Mouse (Mus musculus) small intestine, adult 2 months (tissue): ENCODE results near the gene Clba1. TPM values are rescaled to one million over a fixed set of nuclear protein-coding genes. Genes with fewer than 3 reads are reported as not detected.
A peak's percentile ranks its signal among the peaks of the same experiment; 100 is the strongest.

Experiments
- H3K27ac ChIP-seq: fragments of 200-500 bp; 2 replicates; pipeline ENCODE4 v1.5.1; 2012; ENCODE audit warnings: low read depth, low read length, control low read depth, inconsistent platforms; ENCODE audit not compliant: insufficient read depth
- H3K27me3 ChIP-seq: fragments of 200-500 bp; 2 replicates; pipeline ENCODE4 v1.6.1; 2012; ENCODE audit warnings: mild to moderate bottlenecking, moderate library complexity, low read length, inconsistent platforms; ENCODE audit not compliant: control insufficient read depth, insufficient read depth
- H3K36me3 ChIP-seq: fragments of 200-500 bp; 2 replicates; pipeline ENCODE4 v1.6.1; 2012; ENCODE audit warnings: mild to moderate bottlenecking, low read length, control low read depth, inconsistent platforms; ENCODE audit not compliant: control insufficient read depth, insufficient read depth
- H3K4me1 ChIP-seq: fragments of 200-500 bp; 2 replicates; pipeline ENCODE4 v1.6.1; 2012; ENCODE audit warnings: low read length, inconsistent platforms, mixed read lengths; ENCODE audit not compliant: control insufficient read depth, insufficient read depth, insufficient read length
- H3K4me3 ChIP-seq: fragments of 200-500 bp; 2 replicates; pipeline ENCODE4 v1.5.1; 2012; ENCODE audit warnings: low read depth, mild to moderate bottlenecking, control low read depth, inconsistent platforms, low read length, moderate library complexity
- CTCF ChIP-seq: fragments of 200-500 bp; IDR thresholded peaks from 2 replicates; pipeline ENCODE4 v1.5.1; 2012; ENCODE audit warnings: low read depth, mild to moderate bottlenecking, control low read depth, inconsistent platforms, low read length, moderate library complexity, mixed read lengths; ENCODE audit not compliant: insufficient replicate concordance, insufficient read length; ENCODE audit errors: extremely low read depth
- POLR2A ChIP-seq: fragments of 200-500 bp; IDR thresholded peaks from 2 replicates; pipeline ENCODE4 v1.6.1; 2012; ENCODE audit warnings: low read depth, mild to moderate bottlenecking, control low read depth, inconsistent platforms, low read length, moderate library complexity
- WGBS: fragments of 180-500 bp; shearing (Covaris S2); methylation state at CpG from one replicate; pipeline ENCODE4 v1.1.7; 2018; 5-methylcytosine and 5-hydroxymethylcytosine counted together
- polyA plus RNA-seq: library from polyadenylated mRNA; depleted of rRNA; stranded (reverse); fragments of >200 nt; gene quantifications from 2 replicates; pipeline ENCODE4 v1.2.3, GENCODE M21; 2012

The Clba1 gene
- polyA plus RNA-seq, 1 experiment: 1.6 TPM

GRCm38 (mm10) chr12:112772306-112772705 is 36.4 kb upstream of the Clba1 start:
- TF ChIP-seq CTCF (no peak), POLR2A (no peak)
- H3K4me3 ChIP-seq: no peak overlapping the region
- H3K36me3 ChIP-seq: no peaks in the 10 kb centered on the region
- H3K4me1 ChIP-seq: no peaks in the 10 kb centered on the region
- H3K27me3 ChIP-seq: no peaks in the 10 kb centered on the region
- WGBS: 84% methylated on average over 14 of the region's 14 CpGs
- H3K27ac ChIP-seq: no peak overlapping the region

GRCm38 (mm10) chr12:112773366-112773765 is 35.4 kb upstream of the Clba1 start:
- WGBS: 36% methylated on average over 9 of the region's 9 CpGs
- no peak for TF ChIP-seq CTCF
- no peak for TF ChIP-seq POLR2A
- H3K4me1 ChIP-seq: no peaks in the 10 kb centered on the region
- H3K4me3 ChIP-seq: no peak overlapping the region
- H3K27ac ChIP-seq: no peak overlapping the region
- H3K27me3 ChIP-seq: no peaks in the 10 kb centered on the region
- no peaks in the 10 kb centered on the region for H3K36me3 ChIP-seq

GRCm38 (mm10) chr12:112774026-112774425 is 34.7 kb upstream of the Clba1 start:
- no peaks in the 10 kb centered on the region for H3K36me3 ChIP-seq
- no peaks in the 10 kb centered on the region for H3K27me3 ChIP-seq
- TF ChIP-seq CTCF (no peak), POLR2A (no peak)
- no peak overlapping the region for H3K27ac ChIP-seq
- H3K4me3 ChIP-seq: no peak overlapping the region
- no peaks in the 10 kb centered on the region for H3K4me1 ChIP-seq
- 71% methylated on average over 6 of the region's 6 CpGs for WGBS

GRCm38 (mm10) chr12:112774481-112774880 is 34.3 kb upstream of the Clba1 start:
- TF ChIP-seq CTCF (no peak), POLR2A (no peak)
- no peak overlapping the region for H3K4me3 ChIP-seq
- no peaks in the 10 kb centered on the region for H3K27me3 ChIP-seq
- 90% methylated on average over 10 of the region's 10 CpGs for WGBS
- no peak overlapping the region for H3K27ac ChIP-seq
- H3K36me3 ChIP-seq: no peaks in the 10 kb centered on the region
- no peaks in the 10 kb centered on the region for H3K4me1 ChIP-seq

- 54% methylated on average over 8 of the region's 8 CpGs for WGBS
- peaks cover 6% of the 10 kb centered on the region; the same call in 1 of the 2 replicates for H3K4me1 ChIP-seq
- TF ChIP-seq CTCF (no peak), POLR2A (no peak)
- H3K4me3 ChIP-seq: no peak overlapping the region
- H3K36me3 ChIP-seq: no peaks in the 10 kb centered on the region
- no peak overlapping the region for H3K27ac ChIP-seq
- H3K27me3 ChIP-seq: no peaks in the 10 kb centered on the region
Measured at GRCm38 (mm10) chr12:112791026-112791425, 17.7 kb upstream of the Clba1 start.

- Histone ChIP-seq H3K27me3 (peaks cover 3% of the 10 kb centered on the region; the same call in 1 of the 2 replicates), H3K36me3 (no peaks in the 10 kb centered on the region), H3K4me1 (peaks cover 9% of the 10 kb centered on the region), H3K27ac (no peak overlapping the region), H3K4me3 (no peak overlapping the region)
- TF ChIP-seq POLR2A (no peak), CTCF (no peak)
- 54% methylated on average over 13 of the region's 13 CpGs for WGBS
Measured at GRCm38 (mm10) chr12:112793601-112794355, 15.0 kb upstream of the Clba1 start.

- no peaks in the 10 kb centered on the region for H3K36me3 ChIP-seq
- H3K4me1 ChIP-seq: peaks cover 9% of the 10 kb centered on the region
- TF ChIP-seq CTCF (no peak), POLR2A (no peak)
- peaks cover 3% of the 10 kb centered on the region; the same call in 1 of the 2 replicates for H3K27me3 ChIP-seq
- 46% methylated on average over 7 of the region's 7 CpGs for WGBS
- H3K4me3 ChIP-seq: 0 out of 2 replicates have a peak overlapping the region, but pooled peaks have one; percentile 3
- H3K27ac ChIP-seq: no peak overlapping the region
Measured at GRCm38 (mm10) chr12:112794356-112794816, 14.4 kb upstream of the Clba1 start.

GRCm38 (mm10) chr12:112794998-112795397 is 13.7 kb upstream of the Clba1 start:
- Histone ChIP-seq H3K27me3 (peaks cover 3% of the 10 kb centered on the region; the same call in 1 of the 2 replicates), H3K4me1 (peaks cover 9% of the 10 kb centered on the region), H3K27ac (no peak overlapping the region), H3K36me3 (no peaks in the 10 kb centered on the region), H3K4me3 (peak overlapping the region; percentile 24)
- 89% methylated on average over 5 of the region's 5 CpGs for WGBS
- TF ChIP-seq CTCF (no peak), POLR2A (no peak)
